Mouse (Mus musculus): ENCODE results near the gene Krtap8-1. TPM values are rescaled to one million over a fixed set of nuclear protein-coding genes. Genes with fewer than 3 reads are reported as not detected.

The Krtap8-1 gene
- polyA plus RNA-seq, 1 experiment from 2014 or later, result not detected

DNA sequence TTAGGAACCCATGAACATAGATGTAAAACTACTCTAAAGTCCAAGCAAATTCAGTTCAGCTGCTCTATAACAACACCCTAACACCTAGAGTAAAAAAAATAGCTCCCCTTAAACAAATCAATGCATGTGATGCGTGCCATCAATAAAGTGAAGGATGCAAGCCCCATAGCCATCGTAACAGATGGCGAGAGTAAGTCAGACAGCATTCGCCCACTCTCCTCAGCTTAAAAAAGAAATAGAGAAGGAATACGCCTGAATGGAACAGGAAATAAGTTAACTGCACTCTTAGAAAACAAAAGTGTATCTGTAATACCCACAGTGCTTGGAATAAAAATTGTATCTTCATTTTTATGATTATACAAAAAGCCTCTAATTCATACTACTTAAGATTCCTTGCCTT is 9.2 kb upstream of the Krtap8-1 start:
- no peaks in the 10 kb centered on the region for H3K4me1 ChIP-seq
- no peak overlapping the region for H3K9ac ChIP-seq
- no peaks in the 10 kb centered on the region for H3K27me3 ChIP-seq
- 80% methylated on average over 5 of the region's 5 CpGs for WGBS
- no peaks in the 10 kb centered on the region for H3K9me3 ChIP-seq
- H3K36me3 ChIP-seq, result no peaks in the 10 kb centered on the region
- no peak for ATAC-seq (ENCODE audit: low FRiP score, low read depth)
- H3K4me2 ChIP-seq (replicated peaks), result no peak overlapping the region
- H3K27ac ChIP-seq, result no peak overlapping the region
- H3K4me3 ChIP-seq, result no peak overlapping the region

DNA sequence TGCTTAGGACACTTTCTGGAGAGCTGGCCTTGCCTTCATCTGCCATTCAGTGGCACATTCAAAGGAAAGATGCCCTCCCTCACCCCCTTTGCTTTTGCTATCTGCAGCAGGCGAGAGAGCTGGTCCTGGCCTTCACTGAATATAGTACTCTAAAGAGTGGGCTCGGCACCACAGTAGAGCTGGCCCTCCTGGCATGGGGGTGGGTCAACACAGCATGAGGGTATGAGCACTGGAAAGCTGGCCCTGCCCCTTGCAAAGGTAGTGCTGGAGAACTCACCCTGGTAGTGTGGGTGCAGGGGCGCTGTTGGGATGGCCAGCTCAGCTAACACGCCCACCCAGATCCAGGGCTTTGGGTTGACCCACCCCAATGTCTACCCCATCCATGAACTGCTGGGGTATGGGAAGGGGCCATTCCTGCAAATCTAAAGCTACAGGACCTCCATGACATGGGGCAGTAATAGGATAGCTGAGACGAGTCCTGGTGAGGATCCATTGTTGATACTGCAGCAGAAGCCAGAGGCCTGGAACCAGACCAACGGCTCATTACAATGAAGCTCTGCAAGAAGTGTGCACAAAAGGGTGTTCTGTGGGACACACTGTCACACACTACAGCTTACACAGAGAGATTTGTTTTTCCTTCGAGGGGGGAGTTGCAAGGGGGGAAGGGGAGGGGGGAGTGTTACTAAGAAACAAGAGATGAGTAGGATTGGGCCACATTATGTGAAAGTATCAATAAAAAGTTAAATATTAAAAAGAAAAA is 7.8 kb upstream of the Krtap8-1 start:
- WGBS, result 85% methylated on average over 7 of the region's 7 CpGs

DNA sequence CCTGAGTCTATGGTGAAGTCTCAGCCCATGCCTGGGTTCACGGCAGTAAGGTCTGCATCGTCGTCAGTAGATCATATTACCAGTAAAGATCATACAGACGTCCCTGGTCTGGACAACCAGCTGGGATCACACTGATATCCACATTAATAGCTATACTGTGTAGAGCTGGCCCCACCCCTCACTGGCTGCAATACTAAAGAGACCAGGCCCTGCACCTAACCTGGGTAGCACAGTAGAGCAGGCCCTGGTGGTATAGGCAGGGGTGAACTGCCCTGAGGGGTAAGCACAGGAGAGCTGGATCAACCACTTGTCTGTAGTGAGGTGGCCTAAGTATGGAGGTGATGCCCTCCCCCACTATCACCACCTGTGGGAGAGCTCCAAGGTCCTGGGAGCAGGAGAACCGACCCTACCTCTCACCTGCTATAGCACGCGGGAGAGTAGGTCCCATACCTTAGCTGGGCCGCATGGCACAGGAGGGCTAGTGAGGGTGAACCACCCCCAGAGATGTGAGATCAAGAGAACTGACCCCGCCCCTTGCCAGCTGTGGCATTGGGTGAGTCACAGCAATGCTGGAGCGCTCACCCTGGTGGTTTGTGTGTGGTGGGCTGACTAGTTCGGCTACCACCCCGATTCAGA is 10.0 kb downstream of the Krtap8-1 start:
- ATAC-seq (ENCODE audit: low FRiP score, low read depth), result peak; percentile 77
- no peaks in the 10 kb centered on the region for H3K4me1 ChIP-seq
- H3K9ac ChIP-seq, result no peak overlapping the region
- no peak overlapping the region for H3K4me2 ChIP-seq (replicated peaks)
- no peaks in the 10 kb centered on the region for H3K9me3 ChIP-seq
- H3K27me3 ChIP-seq, result no peaks in the 10 kb centered on the region
- H3K36me3 ChIP-seq, result no peaks in the 10 kb centered on the region
- H3K27ac ChIP-seq, result no peak overlapping the region
- 69% methylated on average over 12 of the region's 12 CpGs for WGBS
- H3K4me3 ChIP-seq, result no peak overlapping the region

More for the DNA sequence above, 7.8 kb upstream of the Krtap8-1 start:
- no peak overlapping the region for H3K4me3 ChIP-seq
- H3K36me3 ChIP-seq, result no peaks in the 10 kb centered on the region
- H3K4me1 ChIP-seq, result no peaks in the 10 kb centered on the region
- no peak overlapping the region for H3K4me2 ChIP-seq (replicated peaks)
- H3K27me3 ChIP-seq, result no peaks in the 10 kb centered on the region
- no peak overlapping the region for H3K9ac ChIP-seq
- H3K27ac ChIP-seq, result no peak overlapping the region
- H3K9me3 ChIP-seq, result no peaks in the 10 kb centered on the region
- no peak; the same call in 1 of the 2 replicates for ATAC-seq (ENCODE audit: low FRiP score, low read depth)

DNA sequence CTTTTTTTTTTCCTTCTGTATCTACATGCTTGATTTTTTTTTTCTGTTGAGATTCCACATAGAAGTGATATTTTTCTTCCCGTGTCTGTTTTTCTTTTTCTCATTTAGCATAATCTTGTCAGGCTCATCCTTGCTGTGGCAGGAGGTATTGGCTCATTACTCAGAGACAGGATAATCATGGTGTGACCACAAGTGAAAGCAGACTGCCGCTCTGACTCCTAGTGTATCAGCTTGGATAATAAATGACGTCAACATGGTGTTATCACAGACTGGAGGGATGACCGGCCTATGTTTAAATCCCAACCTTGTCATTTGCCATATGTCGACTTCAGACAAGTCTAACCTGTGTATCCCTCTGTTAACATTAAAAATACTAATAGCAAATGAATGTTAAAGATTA is 26.6 kb downstream of the Krtap8-1 start:
- no peak overlapping the region for H3K4me2 ChIP-seq (replicated peaks)
- ATAC-seq (ENCODE audit: low FRiP score, low read depth), result no peak
- WGBS, result 90% methylated on average over 5 of the region's 5 CpGs
- no peak overlapping the region for H3K27ac ChIP-seq
- no peaks in the 10 kb centered on the region for H3K36me3 ChIP-seq
- peaks cover 3% of the 10 kb centered on the region; the same call in 1 of the 2 replicates for H3K4me1 ChIP-seq
- no peaks in the 10 kb centered on the region for H3K27me3 ChIP-seq
- no peak overlapping the region for H3K4me3 ChIP-seq
- H3K9ac ChIP-seq, result no peak overlapping the region
- no peaks in the 10 kb centered on the region for H3K9me3 ChIP-seq

Other genes starting within 250 kb of the Krtap8-1 start
- gene Krtap21-1, start 84.1 kb downstream of the Krtap8-1 start, polyA plus RNA-seq (2015; fragmentation: Nextera tagmentation; extraction: Ambion mirVana), result not detected in 2 replicates
- not detected in 2 replicates for gene Krtap6-2, start 67.8 kb downstream of the Krtap8-1 start, polyA plus RNA-seq (2015; fragmentation: Nextera tagmentation; extraction: Ambion mirVana)
- not detected in 2 replicates for gene Krtap7-1, start 20.4 kb upstream of the Krtap8-1 start, polyA plus RNA-seq (2015; fragmentation: Nextera tagmentation; extraction: Ambion mirVana)
- gene Krtap11-1, start 83.2 kb upstream of the Krtap8-1 start, polyA plus RNA-seq (2015; fragmentation: Nextera tagmentation; extraction: Ambion mirVana), result not detected in 2 replicates

Data from limb, embryonic 13.5 days (tissue).